Mouse (Mus musculus) c-Kit-negative CD71-positive TER-119-positive erythroid progenitor cells, embryonic 14.5 days (primary cell): ENCODE measurements around the gene Ncor2.
A peak's percentile ranks its signal among the peaks of the same experiment; 100 is the strongest.

Experiments
- DNase-seq: peaks from one replicate; pipeline ENCODE4 v3.0.0-alpha.2; 2013; ENCODE audit warnings: low read depth, low spot score

Ncor2 gene

DNA sequence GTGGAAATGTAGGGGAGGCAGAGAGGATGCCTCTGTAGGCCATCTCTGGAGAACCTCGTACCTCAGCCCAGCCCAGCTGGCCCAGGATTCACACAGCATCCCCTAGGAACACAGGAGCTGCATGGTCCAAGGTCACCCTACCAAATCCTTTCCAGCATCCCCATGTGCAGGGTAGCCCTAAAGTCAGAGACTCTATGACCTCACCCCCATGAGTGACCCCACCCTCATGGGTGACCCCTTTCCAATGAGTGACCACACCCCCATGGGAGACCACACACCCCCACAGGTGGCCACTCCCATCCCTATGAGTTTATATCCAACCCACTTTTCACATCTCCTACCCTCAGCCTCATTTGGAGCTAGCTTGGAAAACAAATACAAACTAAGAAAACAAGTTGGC, 51.1 kb downstream of the Ncor2 start:
- DNase-seq: no peak

DNA sequence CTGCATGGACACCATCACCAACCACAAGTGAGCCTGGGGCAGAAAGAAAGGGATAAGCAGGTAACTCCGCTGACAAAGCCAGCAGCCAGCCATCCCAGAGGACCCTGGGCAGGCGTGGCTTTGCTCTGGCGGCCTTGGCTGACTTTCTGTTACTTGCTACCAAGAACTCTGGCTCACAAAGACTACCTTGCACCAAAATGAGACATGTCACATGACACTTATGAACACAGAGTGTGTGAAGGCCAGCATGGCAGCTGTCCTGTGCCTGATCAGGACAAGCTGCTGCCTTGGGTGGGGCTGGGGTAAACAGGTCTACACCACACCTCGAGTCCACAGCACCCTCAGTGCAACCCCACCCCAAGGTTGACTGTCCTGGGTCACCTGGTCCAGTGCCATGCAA, 51.6 kb downstream of the Ncor2 start:
- no peak for DNase-seq

DNA sequence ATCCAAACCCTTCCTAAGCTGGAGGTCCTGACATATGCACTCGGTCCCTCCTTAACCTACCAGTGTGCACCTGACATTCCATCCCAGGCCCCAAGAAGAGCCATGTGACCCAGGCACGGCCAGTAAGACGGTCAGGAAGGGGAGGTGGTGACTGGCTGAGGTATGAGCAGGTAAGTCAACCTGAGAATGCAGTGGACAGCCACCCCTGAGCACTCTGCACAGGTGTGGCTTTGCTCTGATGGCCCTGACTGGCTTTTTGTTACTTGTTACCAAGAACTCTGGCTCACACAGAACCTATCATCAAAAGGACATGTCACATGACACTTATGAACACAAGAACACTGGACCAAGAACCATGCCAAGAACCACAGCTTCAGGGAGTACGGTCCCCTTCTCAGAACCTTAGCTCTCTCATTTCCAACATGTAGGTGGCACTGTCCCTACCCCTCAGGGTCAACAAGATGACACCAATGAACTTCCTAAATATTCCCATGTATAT, 53.0 kb downstream of the Ncor2 start:
- no peak for DNase-seq

DNA sequence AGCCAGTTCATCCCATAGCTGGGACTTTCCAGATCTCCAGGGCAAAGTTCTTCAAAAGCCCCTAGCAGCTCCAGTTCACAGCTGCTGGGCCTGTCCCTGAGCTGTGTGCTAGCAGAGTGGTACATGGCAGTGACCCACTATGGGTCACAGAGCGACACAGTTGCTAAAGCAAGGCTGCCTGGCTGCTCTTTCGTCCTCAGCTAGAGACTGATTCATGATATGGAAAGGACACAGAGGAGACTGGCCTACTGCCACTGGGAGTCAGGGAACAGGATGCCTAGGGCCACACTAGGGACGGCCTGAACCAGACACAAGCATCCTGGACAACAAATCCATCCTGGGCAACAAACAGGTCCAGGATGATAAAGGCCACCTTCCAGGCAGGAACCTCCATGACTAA, 53.8 kb downstream of the Ncor2 start:
- DNase-seq: no peak

DNA sequence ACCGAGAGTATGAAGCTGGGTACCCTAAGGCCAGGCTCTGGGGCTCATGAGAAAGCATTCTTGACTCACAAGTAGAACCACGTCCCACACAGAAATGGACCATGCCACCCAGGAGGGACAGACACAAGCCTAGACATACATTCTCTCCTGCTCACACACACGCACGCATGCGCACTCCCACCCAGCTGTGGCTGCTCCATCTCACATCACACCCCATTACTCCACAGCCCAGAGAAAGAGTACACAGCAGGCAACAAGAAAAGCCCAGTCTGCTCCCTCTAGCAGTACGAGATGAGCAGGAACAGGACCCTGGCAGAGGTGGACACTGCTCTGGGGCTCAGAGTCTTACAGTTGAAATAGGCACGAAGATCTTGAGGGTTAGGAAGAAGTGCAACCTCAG, 55.0 kb downstream of the Ncor2 start:
- DNase-seq: no peak

DNA sequence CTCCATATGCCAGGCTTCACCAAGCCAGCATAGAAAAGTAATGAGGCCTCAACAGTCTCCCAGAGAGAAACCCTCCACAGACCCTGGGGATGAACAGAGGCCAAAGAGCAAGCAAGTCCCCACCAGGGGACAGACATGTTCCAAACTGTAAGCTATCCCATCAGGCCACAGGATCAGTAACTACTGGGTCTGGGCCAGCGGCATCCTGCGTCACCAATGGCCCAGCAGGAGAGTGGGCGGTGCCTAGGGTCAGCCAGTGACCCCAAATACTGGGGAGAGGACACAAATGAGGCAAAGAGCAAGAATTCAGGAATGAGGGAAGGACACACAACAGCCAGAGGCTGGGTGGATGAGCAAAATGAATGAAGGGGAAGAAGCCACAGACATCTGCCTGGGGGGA, 55.8 kb downstream of the Ncor2 start:
- DNase-seq: no peak

DNA sequence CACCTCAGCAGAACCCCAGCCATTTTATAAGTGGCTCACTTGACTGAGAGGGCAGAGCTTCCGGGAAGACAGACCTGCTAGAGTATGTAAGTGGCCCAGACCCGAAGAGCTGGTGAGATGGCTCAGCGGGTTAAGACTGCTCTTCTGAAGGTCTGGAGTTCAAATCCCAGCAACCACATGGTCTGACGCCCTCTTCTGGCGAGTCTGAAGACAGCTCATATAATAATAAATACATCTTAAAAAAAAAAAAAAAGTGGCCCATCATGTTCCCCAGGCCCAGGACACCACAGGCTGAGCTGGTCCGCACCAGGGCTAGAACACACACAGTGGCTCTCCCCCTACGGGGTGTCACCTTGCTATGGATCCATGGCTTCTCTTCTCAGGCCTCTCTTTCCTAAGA, 56.5 kb downstream of the Ncor2 start:
- DNase-seq: no peak

DNA sequence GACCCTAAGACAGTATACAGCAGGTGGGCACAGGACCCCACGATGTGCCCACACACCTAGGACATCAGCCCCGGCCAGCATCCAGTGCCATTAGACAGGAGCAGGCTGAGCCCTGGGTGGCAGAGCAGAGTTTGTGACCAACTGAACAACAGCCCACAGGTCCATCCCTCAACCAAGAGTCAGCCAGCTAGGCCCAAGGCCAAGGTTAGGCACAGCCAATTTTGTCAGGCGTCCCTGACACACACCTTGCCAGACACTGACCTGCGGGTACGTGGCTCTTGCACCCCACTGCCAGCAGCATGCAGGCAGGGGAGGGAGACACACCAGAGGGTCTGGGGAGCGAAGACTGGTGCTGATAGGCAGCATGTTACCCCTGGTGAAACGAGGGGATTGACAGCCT, 57.0 kb downstream of the Ncor2 start:
- no peak for DNase-seq

DNA sequence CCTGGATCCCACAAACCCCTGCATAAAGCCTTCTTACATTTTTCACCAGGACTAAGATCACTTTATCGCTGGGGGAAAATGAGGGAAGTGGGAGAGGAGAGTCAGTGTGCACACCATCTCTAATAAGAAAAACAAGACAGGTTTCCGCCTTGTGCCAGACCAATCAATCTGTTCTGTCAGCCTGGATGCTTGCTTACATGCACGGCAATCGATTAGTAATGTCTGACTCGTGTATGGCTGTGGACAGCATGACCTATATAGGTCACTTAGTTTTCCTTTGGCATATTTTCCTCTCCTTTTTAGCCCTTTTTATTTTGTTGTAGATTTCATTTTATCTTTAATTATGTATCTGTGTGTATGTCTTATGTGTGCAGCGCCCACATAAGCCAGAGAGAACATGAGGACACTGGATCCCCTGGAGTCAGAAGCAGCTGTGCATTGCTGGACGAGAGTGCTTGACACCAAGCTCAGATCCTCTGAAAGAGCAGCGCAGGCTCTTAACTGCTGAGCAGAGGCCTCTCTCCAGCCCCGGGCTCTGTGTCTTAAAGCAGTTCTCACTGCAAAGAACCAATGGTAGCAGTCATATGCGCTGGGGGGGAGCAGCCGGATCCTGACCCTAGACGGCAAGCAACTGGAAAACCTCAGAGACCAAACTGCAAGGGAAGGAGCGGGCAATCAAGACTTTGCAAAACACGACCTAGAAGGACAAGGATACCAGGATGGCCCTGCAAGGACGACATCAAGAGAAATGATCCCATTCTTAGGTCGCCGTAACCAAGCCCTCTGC, 58.3 kb downstream of the Ncor2 start:
- no peak for DNase-seq

DNA sequence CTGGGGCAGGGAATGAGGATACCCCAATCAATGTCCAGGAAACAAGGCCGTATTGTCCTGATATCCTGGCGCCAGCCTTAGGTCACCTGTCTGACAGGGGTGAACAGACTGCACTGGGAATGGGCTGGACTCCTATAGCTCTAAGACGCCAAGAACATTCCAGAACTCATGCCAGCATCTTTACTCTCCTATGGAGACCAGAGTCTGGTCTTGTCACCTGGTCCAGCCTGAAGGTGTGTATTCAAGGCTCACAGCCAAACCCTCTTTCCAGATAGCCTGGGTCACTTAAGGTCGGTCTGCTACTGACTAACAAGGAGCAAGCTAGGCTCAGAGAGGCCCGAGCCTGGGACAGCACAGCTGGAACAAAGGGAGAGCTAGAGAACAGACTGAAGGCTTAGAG, 61.8 kb downstream of the Ncor2 start:
- no peak for DNase-seq

DNA sequence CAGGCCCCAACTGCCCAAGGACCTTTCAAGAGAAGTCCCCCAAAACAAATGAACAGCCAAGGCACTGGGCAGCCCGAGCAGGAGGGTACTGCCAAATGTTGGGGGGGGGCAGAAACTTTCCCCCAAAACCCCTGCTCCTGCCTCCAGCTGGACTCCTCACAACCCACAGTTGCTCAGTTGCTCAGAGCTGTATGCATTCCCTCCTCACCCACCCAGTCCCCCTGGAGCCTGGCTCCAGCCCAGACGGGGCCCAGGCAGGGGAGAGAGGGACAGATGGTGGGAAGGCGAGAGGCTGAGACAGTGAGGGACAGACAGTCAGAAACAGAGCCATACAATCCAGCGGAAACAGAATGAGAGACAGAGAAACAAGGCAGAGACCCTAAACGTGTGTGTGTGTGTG, 66.0 kb downstream of the Ncor2 start:
- no peak for DNase-seq

DNA sequence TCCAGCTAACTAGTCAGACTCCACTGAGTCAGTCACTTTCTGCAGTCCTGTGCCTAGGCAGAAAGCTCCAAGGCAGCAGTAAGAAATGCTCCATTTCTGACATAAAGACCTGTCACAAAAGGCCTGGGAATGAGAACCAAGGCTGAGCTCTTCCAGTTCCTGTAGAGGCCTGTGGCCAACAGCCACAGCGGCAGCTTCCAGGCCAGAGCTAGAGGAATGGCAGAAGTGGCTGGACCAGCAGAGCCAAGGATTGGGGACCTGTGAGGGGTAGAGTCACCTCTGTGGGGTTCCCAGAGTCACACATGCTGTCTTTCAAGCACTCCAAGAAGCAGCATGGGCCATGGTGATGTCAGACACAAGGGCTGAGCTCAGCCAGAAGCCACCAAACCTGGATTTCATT, 66.4 kb downstream of the Ncor2 start:
- no peak for DNase-seq

DNA sequence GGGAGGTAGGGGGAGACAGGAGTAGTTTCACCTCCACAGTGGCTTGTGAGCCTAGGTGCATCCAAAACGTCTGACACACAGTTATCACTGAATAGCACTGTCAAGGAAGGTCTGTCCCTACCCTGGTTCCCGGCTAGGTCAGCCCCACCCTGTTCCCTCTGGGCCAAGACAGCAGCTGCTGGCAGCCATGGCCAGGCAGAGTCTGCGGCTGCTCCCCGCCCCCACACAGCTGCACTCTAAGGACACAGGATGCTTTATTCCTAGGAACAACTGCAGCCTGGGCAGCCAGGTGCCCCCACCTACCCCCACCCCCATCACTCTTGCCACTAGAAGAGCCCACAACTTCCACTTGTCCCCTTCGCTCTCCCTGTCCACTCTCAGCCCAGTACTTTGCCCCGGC, 67.9 kb downstream of the Ncor2 start:
- no peak for DNase-seq

DNA sequence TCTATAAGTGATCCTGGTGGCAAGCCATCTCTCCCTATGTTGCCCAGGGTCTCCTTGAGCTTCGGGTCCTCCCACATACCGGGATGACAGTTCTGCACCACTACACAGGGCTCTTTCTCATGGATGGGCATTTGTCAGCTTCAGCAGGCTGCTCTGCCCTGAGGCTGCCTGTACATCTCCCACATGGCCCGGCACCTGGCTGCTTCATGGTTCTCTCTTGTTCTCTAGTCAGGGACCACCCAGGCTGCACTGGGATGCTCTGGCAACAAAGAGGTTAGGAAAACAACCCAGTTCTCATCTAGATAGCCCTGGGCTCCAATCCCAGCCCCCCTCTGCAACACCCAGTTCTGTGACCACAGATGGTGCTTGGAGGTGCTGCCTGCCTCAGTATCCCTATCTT, 68.3 kb downstream of the Ncor2 start:
- DNase-seq: no peak

DNA sequence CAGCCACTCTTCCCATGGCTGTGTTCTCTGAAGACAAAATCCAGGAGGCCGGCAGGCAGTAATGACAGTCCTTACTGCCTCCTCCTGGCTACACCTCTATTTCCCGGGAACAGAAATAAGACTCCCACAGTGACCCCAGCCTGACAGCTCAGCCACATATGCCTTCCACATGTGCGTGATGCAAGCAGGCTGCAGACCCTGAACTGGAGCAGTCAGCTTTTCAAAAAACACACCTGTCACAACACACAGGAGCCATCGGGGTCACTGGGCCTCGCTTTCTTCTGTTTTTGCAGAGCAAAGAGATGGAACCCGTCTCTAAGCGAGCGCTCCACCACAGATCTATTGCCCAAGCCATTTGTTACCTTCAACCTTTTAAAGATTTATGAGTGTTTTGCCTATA, 68.8 kb downstream of the Ncor2 start:
- no peak for DNase-seq

DNA sequence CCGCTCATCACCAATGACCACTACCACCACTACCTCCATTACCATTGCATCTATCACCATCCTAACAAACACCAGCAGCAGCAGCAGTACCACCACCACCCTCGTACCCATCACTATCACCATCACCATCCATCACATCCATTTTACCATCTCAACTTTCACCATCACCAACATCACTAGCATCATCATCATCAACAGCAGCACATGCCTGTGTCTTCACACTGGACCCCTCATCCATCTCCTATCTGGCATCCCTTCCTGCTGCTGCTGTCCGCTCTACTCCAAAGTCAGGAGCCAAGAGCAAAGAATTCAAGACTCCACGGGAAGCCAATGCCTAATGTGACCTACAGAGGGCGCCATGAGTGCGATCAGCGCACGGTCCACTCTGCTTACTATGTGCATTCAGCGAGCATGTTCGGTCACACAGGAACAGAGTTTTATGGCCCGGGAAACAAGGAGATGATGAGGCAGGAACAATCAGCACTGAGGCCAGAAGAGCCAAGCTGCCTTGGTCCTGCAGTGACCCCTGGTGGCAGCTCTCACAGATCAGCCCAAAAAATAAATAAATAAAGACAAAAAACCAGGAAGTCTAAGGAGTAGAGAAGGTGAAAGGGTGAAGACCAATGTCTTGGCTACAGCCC, 71.9 kb downstream of the Ncor2 start:
- peak; percentile 15 for DNase-seq

DNA sequence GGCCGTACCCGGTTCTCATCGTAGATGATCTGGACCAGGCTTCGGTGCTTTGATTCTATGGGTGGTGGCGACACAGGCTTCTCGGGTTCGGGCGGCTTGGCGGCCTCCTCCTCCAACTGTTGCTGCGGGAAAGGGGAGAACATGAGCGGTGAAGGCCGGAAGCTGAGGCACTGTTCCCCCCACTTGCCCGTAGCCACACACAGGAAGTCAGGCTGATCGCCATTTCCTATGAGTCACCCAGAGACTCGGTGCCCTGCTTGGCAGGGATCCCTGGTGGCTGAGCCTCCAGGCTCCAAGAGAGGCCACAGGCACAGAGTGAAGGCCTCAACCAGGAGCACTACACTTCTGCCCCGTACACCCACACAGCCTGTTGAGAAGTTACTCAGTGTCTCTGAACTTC, 72.8 kb downstream of the Ncor2 start:
- no peak for DNase-seq

DNA sequence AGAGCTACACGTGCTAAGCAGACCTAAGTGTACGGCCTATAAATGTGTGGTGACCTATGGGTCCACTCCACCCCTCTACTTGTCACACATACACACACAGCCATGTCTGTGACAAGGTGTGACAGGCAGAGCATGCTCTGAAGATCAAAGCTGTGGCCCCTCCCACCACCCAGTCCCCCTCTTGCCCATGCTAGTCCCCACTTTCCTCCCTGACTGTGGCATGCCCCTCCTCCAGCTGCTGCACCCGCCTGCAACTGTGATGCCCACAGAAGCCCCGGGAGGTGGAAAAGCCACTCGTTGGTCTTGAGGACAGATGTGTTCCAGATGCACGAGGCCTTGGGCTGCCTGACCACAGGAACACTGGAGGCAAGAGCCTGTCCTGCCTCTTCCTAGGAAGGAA, 74.2 kb downstream of the Ncor2 start:
- no peak for DNase-seq

DNA sequence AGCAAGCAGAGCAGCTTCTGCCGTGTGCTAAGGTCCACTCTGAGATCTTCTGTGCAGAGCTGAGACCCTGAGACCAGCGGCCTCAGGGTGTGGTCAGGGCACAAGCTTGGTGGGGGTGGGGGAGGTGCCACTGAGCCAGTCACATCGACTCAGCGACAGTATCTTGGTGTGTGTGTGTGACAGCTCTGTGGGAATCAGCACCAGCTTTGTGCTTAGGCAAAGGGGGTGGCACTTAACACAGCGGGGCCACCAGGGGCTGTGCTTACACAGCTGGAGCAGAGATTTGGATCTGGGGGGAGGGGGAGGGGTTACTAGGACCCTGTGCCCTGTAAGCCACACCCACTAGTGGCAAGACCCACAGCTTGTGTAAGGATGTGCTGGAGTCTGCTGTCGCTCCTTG, 75.6 kb downstream of the Ncor2 start:
- no peak for DNase-seq

DNA sequence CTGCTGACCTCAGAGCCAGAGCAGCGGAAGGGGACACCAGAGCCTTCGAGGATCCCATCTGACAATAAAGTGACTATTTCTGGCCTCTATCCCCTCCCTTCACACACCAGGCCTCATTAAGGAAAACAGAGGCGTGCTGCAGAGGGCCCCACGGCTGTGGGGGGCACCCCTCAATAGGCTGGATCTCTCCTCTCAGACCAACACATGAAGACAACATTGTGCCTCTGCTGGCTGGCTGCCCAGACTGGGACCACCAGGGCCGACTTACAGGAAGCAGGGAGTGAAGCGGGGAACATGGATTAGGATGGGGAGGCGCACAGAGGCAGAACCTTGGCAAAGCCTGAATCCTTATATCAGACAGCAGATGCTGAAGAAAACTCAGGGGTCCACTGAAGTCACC, 76.1 kb downstream of the Ncor2 start:
- DNase-seq: no peak

DNA sequence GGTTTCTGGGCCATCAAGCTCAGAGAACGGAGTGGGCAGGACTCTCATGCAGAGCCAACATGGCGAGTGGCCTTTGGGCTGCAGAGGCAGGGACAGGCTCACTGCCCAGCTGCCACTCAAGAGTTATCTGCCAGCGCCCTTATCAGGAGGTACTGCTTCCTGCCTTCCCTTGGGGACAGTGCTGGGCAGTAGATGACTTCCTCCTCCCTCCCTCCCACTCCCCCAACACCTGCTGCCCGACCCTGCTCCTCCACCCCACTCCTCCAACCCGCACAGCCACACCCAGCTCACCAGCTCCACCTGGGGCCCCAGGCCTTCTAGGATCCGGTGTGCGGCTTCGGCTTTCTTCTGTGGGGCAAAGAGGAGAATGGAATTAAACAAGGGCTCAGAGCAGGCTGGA, 76.7 kb downstream of the Ncor2 start:
- DNase-seq: no peak

DNA sequence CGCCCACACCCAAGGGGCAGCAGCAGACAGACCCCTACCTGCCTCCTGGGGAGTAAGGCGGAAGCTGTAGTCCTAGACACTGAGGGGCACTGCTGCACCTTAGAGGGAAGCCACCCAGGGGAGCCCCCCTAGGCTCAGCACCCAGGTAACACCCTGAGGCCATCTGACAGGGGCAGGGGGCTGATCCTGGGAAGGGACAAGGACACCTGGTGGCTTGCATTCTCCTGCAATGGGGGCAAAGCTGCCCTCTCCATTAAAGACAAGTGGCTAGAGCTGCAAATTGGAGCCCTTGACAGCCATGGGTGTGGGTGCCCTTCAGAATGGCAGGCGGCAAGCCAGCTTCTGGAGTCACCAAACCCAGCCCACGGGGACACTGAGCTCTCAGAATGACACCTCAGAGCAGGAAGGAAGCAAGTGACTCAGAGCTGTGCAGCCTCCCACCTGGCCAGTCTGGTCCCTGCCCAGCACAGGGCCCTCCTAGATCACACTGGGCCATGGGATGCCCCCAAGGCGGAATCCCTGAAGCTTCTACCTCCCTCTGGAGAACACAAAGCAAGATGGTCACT, 79.2 kb downstream of the Ncor2 start:
- no peak for DNase-seq

DNA sequence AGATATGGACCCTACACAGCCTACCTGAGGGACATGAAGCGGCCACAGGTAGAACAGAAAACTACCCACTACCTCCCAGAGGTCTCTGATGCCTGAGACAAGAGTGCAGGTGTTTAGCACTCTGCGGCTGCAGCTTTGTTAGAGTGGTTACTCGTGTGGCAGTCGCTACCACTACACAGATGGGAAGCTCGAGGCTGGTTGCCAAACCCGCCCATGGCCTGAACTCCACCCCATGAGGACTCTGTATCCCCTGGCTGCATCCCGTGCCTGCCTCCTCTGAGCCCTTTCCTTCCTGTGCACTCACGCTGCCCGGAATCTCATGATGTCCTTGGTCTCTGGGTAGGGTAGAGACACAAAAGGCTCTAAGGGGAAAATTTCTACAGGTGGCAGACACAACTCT, 80.3 kb downstream of the Ncor2 start:
- DNase-seq: no peak
